Mouse (Mus musculus) kidney, postnatal 36 days (tissue): ENCODE results near the gene Tgds.
"Not testable (repeated sequence)": the region's sequence is repeated elsewhere in the genome, so short reads cannot be mapped to it uniquely, and the experiment has no call there.

Experiments
- DNase-seq, 2 experiments: peaks; one replicate each; pipeline ENCODE4 v3.0.0; 2021 to 2022; ENCODE audit warnings: mixed read lengths in 2 of 2

The Tgds gene

GRCm38 (mm10) chr14:118131931-118132641 lies 469 bp downstream of the Tgds start:
- no peak for DNase-seq

DNA sequence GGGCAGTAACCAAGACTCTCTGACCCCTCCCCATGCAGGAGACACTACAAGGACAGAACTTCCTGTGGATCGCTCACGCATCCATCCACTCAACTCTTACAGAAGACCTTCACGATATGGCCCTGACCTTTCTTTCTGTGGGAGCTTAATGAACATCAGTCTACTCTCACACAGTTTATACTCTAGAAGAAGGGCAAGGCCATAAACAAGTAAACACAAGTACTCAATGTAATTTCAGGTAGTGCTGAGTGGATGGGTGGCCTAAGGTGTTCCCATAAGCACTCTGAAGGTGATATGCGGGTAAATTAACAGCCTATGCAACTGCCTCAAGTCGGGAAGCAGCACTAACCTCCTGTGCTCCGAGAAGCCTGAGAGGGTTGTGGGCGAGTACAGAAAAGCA lies 1.1 kb downstream of the Tgds start:
- DNase-seq = no peak

GRCm38 (mm10) chr14:118126301-118126700 lies 6.3 kb downstream of the Tgds start:
- no peak for DNase-seq

DNA sequence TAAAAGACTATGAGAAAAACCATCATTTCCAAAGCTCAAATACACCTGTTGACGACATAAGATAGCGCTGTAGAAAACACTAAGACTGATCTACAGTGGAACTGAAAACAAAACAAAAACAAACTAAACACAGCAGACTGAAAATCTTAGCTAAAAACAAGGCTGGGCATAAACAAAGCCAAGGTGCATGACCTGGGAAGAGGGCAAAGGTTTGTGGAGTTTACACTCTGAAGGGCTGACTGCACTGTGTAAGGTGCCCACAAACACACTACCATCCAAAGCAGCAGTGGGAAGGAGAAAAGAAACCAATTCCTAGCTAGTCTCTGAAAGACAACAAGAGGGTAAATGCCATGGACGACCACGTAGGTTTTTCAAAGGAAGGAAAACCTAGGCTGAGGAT lies 7.8 kb downstream of the Tgds start:
- DNase-seq = peak; percentile 39 to 43

DNA sequence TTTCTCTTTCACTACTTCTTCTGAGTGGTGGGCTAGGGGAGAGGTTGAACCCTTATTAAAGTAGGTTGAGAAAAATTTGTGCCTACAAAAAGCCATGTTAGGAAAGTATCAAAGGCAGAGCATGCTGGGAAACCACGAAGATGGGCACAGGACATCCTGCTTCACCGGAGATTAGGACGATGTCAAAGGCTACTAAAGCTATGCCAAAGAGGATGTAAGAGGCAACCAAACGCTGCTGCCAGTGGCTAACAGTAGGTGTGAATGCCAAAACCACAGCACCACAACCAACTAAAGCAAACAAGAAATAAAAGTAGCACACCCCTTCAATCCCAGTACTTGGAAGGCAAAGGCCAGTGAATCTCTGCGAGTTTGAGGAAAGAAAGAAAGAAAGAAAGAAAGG lies 8.4 kb downstream of the Tgds start:
- no peak for DNase-seq

- no peak for DNase-seq
Observed at GRCm38 (mm10) chr14:118113116-118113515, 19.4 kb downstream of the Tgds start.

DNA sequence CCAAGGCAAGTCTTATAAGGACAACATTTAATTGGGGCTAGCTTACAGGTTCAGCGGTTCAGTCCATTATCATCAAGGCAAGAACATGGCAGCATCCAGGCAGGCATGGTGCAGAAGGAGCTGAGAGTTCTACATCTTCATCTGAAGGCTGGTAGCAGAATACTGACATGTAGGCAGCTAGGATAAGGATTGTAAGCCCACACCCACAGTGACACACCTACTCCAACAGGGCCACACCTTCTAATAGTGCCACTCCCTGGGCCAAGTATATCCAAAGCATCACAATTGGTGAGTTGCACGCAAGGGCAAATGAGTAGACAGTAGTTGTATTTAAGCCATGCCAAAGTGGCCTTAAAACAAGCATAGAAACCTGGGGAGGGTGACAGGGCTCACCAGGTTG lies 25.1 kb downstream of the Tgds start:
- not testable (repeated sequence) for DNase-seq

- no peak for DNase-seq
Observed at GRCm38 (mm10) chr14:118101227-118101990, 31.1 kb downstream of the Tgds start.

- no peak for DNase-seq
Observed at GRCm38 (mm10) chr14:118098265-118098664, 34.3 kb downstream of the Tgds start.

- peak; percentile 14 to 51 for DNase-seq
Observed at GRCm38 (mm10) chr14:118089806-118090392, 42.7 kb downstream of the Tgds start.

- DNase-seq = peak; percentile 92 to 96
Observed at GRCm38 (mm10) chr14:118089215-118089805, 43.2 kb downstream of the Tgds start.

GRCm38 (mm10) chr14:118088437-118089207 lies 43.9 kb downstream of the Tgds start:
- DNase-seq = peak in 1 of 2 experiments; percentile 14

DNA sequence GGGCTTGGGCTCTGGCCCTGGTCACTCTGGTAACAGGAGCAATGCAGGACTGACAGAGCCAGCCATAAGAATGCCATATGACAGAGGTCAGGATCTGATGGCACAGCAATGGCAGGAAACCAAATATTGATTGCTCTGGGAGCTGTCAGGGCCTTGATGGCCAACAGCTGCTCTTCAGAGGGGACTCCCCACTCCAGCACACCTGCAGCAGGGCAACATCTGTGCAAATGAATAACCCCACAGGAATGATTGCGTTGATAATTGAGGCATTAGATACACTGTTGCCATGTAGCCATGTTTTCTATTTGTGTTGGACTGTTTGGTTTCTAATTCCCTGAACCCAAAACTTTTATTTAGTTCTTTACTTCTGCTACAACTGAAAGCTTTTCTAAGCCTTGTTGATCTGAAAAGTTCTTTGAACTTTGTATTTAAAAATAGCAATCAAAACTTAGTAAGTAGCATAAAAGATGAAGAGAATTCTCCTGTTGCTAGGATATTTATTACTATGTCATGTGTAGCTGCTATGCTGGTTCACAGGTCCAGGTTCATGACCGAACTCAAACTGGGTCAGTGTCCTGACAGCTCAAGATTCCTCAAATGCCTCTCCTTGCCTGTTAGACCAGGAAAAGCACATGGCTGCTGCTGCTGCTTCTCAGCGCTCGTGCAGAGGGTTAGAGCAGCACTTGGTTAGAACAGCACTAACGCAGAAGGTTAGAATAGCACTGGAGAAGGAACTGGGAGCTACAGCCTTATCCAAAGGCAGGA lies 46.1 kb downstream of the Tgds start:
- peak; percentile 18 to 23 for DNase-seq

DNA sequence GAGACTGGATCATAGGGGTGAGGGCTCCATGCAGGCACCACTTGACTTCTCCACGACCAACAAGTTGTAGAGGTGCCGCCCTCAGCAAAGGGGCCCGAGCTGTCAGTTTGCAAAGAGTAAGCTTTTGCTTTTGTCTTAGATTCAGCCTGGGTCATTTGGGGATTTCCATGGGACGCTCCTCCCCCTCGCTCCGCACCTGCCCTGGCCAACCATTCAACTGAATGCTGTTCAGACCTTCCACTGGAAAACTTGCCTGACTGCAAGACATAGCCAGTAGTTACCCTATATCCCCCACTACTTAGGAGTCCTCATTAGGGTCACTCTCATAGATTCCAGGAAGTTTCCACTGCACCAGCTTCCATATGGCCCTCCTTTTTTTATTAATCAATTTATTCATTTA lies 48.7 kb downstream of the Tgds start:
- DNase-seq = no peak

- no peak for DNase-seq
Observed at GRCm38 (mm10) chr14:118080606-118081005, 51.9 kb downstream of the Tgds start.

GRCm38 (mm10) chr14:118070100-118070499 lies 62.5 kb downstream of the Tgds start:
- no peak for DNase-seq

- peak in 1 of 2 experiments; percentile 16 for DNase-seq
Observed at GRCm38 (mm10) chr14:118069439-118070079, 63.0 kb downstream of the Tgds start.
